Mouse (Mus musculus) megakaryocyte, embryonic 14.5 days (primary cell): Measurements from ENCODE around the gene Atad1.

ENCODE experiments used
- FLI1 ChIP-seq: IDR thresholded peaks from 2 replicates; pipeline ENCODE4 v1.6.1; 2012; ENCODE audit warnings: low read length, inconsistent platforms, mixed read lengths
- GATA1 ChIP-seq: IDR thresholded peaks from 3 replicates; pipeline ENCODE4 v1.6.1; 2012; ENCODE audit warnings: mixed read lengths, low read length, inconsistent platforms, borderline replicate concordance

GRCm38 (mm10) chr19:32710288-32710687, 29.3 kb downstream of the Atad1 start:
- TF ChIP-seq GATA1, result no peak
- TF ChIP-seq FLI1, result no peak
